Mouse (Mus musculus): ENCODE measurements around the gene Slc5a3. TPM values are rescaled to one million over a fixed set of nuclear protein-coding genes. Genes with fewer than 3 reads are reported as not detected.
A peak's percentile ranks its signal among the peaks of the same experiment; 100 is the strongest.

Gene Slc5a3
- total and polyA plus RNA-seq, 3 experiments, result 1.7 to 4.1 (median 2.2) TPM

- Histone ChIP-seq H3K36me3 (replicated peaks in 1 of 2; ENCODE audit: control insufficient read depth in 1 of 2, insufficient read depth in 1 of 2, low read length in 1 of 2) (no peaks in the 10 kb centered on the region), H3K4me3 (replicated peaks in 1 of 3; ENCODE audit: low read depth in 2 of 3, low read length in 2 of 3, poor library complexity in 1 of 3) (no peak overlapping the region), H3K4me1 (ENCODE audit: control insufficient read depth in 1 of 2, insufficient read depth in 2 of 2) (peaks cover 5 to 25% of the 10 kb centered on the region in 2 experiments), H3K9me3 (replicated peaks; ENCODE audit: low read length) (peaks cover 7% of the 10 kb centered on the region), H3K79me2 (replicated peaks; ENCODE audit: control insufficient read depth, extremely low read depth, insufficient read depth, poor library complexity, severe bottlenecking) (no peaks in the 10 kb centered on the region), H3K27ac (ENCODE audit: insufficient read depth, low read depth) (no peak overlapping the region), H3K9ac (ENCODE audit: insufficient read depth, low read depth) (no peak overlapping the region), H3K4me2 (ENCODE audit: insufficient read depth, low read depth, poor library complexity, severe bottlenecking) (no peak overlapping the region), H3K27me3 (replicated peaks) (no peaks in the 10 kb centered on the region)
- dilution Hi-C loops (cut with MboI; ENCODE audit: extremely low pct_ligation_motif_present, extremely low pct_unique_long_range_greater_than_20kb, low sequenced_read_pairs), result no loop called here
- no peak for DNase-seq (ENCODE audit: extremely low read depth)
- in situ Hi-C loops (cut with MboI; ENCODE audit: low pct_ligation_motif_present, low pct_unique_long_range_greater_than_20kb, low sequenced_read_pairs), result no loop called here
- TF ChIP-seq KAT2A (IDR thresholded peaks at IDR 0.05; ENCODE audit: insufficient replicate concordance, low read length), result no peak
- no peak for TF ChIP-seq E2F4 (IDR thresholded peaks at IDR 0.05; ENCODE audit: insufficient replicate concordance, low read depth, low read length)
- no peak for TF ChIP-seq TCF12 (IDR thresholded peaks at IDR 0.05; ENCODE audit: low read depth, low read length)
- no peak for TF ChIP-seq HCFC1 (IDR thresholded peaks at IDR 0.05; ENCODE audit: low read depth, low read length)
- TF ChIP-seq JUND (conservative IDR thresholded peaks at IDR 0.05; ENCODE audit: low read depth, low read length), result no peak
- no peak for TF ChIP-seq ETS1 (conservative IDR thresholded peaks at IDR 0.05; ENCODE audit: low read depth, low read length)
- TF ChIP-seq RCOR1 (conservative IDR thresholded peaks at IDR 0.05; ENCODE audit: low read depth, low read length), result no peak
- TF ChIP-seq ZKSCAN1 (IDR thresholded peaks at IDR 0.05; ENCODE audit: borderline replicate concordance, low read depth, low read length), result no peak
- no peak for TF ChIP-seq ELF1 (IDR thresholded peaks at IDR 0.05; ENCODE audit: low read depth, low read length)
- no peak for TF ChIP-seq USF1 (IDR thresholded peaks at IDR 0.05; ENCODE audit: low read depth, low read length)
- TF ChIP-seq MAZ (IDR thresholded peaks at IDR 0.05; ENCODE audit: low read depth, low read length), result no peak
- TF ChIP-seq CHD2 (IDR thresholded peaks at IDR 0.05; ENCODE audit: low read length), result no peak
- no peak for TF ChIP-seq NELFE (IDR thresholded peaks at IDR 0.05; ENCODE audit: low read depth, low read length)
- no peak for TF ChIP-seq POLR2A (IDR thresholded peaks at IDR 0.05; ENCODE audit: low read depth, low read length)
- no peak for TF ChIP-seq PAX5 (IDR thresholded peaks at IDR 0.05; ENCODE audit: low read length)
- no peak for TF ChIP-seq CHD1 (IDR thresholded peaks at IDR 0.05; ENCODE audit: low read depth, low read length)
- TF ChIP-seq NRF1 (IDR thresholded peaks at IDR 0.05; ENCODE audit: low read depth, low read length), result no peak
- TF ChIP-seq MAFK (IDR thresholded peaks at IDR 0.05; ENCODE audit: insufficient replicate concordance, low read length), result no peak
Observed at GRCm38 (mm10) chr16:92036701-92037100, 21.4 kb upstream of the Slc5a3 start.

- TF ChIP-seq CHD2 (IDR thresholded peaks at IDR 0.05; ENCODE audit: low read length) (peak; percentile 87), TCF12 (IDR thresholded peaks at IDR 0.05; ENCODE audit: low read depth, low read length) (no peak), BHLHE40 (IDR thresholded peaks at IDR 0.05; ENCODE audit: low read depth, low read length) (peak; percentile 50), MYC (IDR thresholded peaks at IDR 0.05; ENCODE audit: low read depth, low read length) (0 out of 2 replicates have a peak, but pooled peaks have one; percentile 18), ZNF384 (IDR thresholded peaks at IDR 0.05; ENCODE audit: low read depth, low read length) (no peak), HCFC1 (IDR thresholded peaks at IDR 0.05; ENCODE audit: low read depth, low read length) (no peak)
- H3K36me3 ChIP-seq (replicated peaks in 1 of 2; ENCODE audit: control insufficient read depth in 1 of 2, insufficient read depth in 1 of 2, low read length in 1 of 2), result no peaks in the 10 kb centered on the region
- H3K4me2 ChIP-seq (ENCODE audit: insufficient read depth, low read depth, poor library complexity, severe bottlenecking), result no peak overlapping the region
- peak; percentile 69 for DNase-seq (ENCODE audit: extremely low read depth)
- H3K79me2 ChIP-seq (replicated peaks; ENCODE audit: control insufficient read depth, extremely low read depth, insufficient read depth, poor library complexity, severe bottlenecking), result no peaks in the 10 kb centered on the region
- H3K27me3 ChIP-seq (replicated peaks), result no peaks in the 10 kb centered on the region
- H3K9me3 ChIP-seq (replicated peaks; ENCODE audit: low read length), result peaks cover 7% of the 10 kb centered on the region
- in situ Hi-C loops (cut with MboI; ENCODE audit: low pct_ligation_motif_present, low pct_unique_long_range_greater_than_20kb, low sequenced_read_pairs), result no loop called here
- H3K4me3 ChIP-seq (replicated peaks in 1 of 3; ENCODE audit: low read depth in 2 of 3, low read length in 2 of 3, poor library complexity in 1 of 3), result peak overlapping the region in 1 of 3 experiments; percentile 5
- no peak overlapping the region for H3K27ac ChIP-seq (ENCODE audit: insufficient read depth, low read depth)
- H3K9ac ChIP-seq (ENCODE audit: insufficient read depth, low read depth), result no peak overlapping the region
- H3K4me1 ChIP-seq (ENCODE audit: control insufficient read depth in 1 of 2, insufficient read depth in 2 of 2), result peaks cover 7 to 22% of the 10 kb centered on the region in 2 experiments
- dilution Hi-C loops (cut with MboI; ENCODE audit: extremely low pct_ligation_motif_present, extremely low pct_unique_long_range_greater_than_20kb, low sequenced_read_pairs), result no loop called here
Observed at GRCm38 (mm10) chr16:92037891-92038607, 20.1 kb upstream of the Slc5a3 start.

All from CH12.LX (cell line).